Mouse (Mus musculus) ES-E14 (cell line): ENCODE results near the gene Pnp. TPM values are rescaled to one million over a fixed set of nuclear protein-coding genes. Genes with fewer than 3 reads are reported as not detected.
A peak's percentile ranks its signal among the peaks of the same experiment; 100 is the strongest.

Source experiments
- DNase-seq: peaks from one replicate; pipeline ENCODE4 v3.0.0-alpha.2; 2013; ENCODE audit warnings: low read depth, low spot score
- H3K27ac ChIP-seq: 2 replicates; pipeline ENCODE4 v1.5.1; 2012; ENCODE audit warnings: low read depth, mild to moderate bottlenecking, low read length, moderate library complexity, mixed read lengths; ENCODE audit not compliant: poor library complexity, insufficient read depth, severe bottlenecking
- H3K36me3 ChIP-seq: 2 replicates; pipeline ENCODE4 v1.6.1; 2012; ENCODE audit warnings: mild to moderate bottlenecking, low read length, moderate library complexity, mixed read lengths; ENCODE audit not compliant: control insufficient read depth, poor library complexity, insufficient read depth, severe bottlenecking
- H3K4me1 ChIP-seq, 2 experiments: fragments of 150-350 bp in 1 of 2; sonication (generic) in 1 of 2; 2 replicates each; pipeline ENCODE4 v1.6.1; 2012; ENCODE audit warnings: low read length in 2 of 2, mild to moderate bottlenecking in 1 of 2, mixed read lengths in 1 of 2; ENCODE audit not compliant: control insufficient read depth in 2 of 2, insufficient read depth in 2 of 2, poor library complexity in 1 of 2
- H3K4me3 ChIP-seq, 2 experiments: fragments of 150-350 bp in 1 of 2; sonication (generic) in 1 of 2; 2 replicates each; pipeline ENCODE4 v1.5.1; 2012; ENCODE audit warnings: low read length in 2 of 2, low read depth in 1 of 2, mild to moderate bottlenecking in 1 of 2, mixed read lengths in 1 of 2; ENCODE audit not compliant: insufficient read depth in 1 of 2, poor library complexity in 1 of 2, severe bottlenecking in 1 of 2
- H3K9ac ChIP-seq: 2 replicates; pipeline ENCODE4 v1.6.1; 2012; ENCODE audit warnings: low read depth, mild to moderate bottlenecking, low read length, mixed read lengths; ENCODE audit not compliant: poor library complexity, insufficient read depth, severe bottlenecking
- H3K9me3 ChIP-seq: fragments of 150-350 bp; sonication (generic); 2 replicates; pipeline ENCODE4 v1.6.1; 2012; ENCODE audit warnings: low read depth, mild to moderate bottlenecking, low read length; ENCODE audit not compliant: control insufficient read depth, insufficient read depth
- CHD2 ChIP-seq: IDR thresholded peaks from 2 replicates; pipeline ENCODE4 v1.6.1; 2014; ENCODE audit warnings: mild to moderate bottlenecking, low read depth, low read length, inconsistent platforms
- HCFC1 ChIP-seq: IDR thresholded peaks from 2 replicates; pipeline ENCODE4 v1.6.1; 2012; ENCODE audit warnings: low read length, inconsistent platforms, borderline replicate concordance; ENCODE audit not compliant: insufficient read depth
- MAFK ChIP-seq: IDR thresholded peaks from 2 replicates; pipeline ENCODE4 v1.6.1; 2014; ENCODE audit warnings: mild to moderate bottlenecking, low read depth, low read length, inconsistent platforms; ENCODE audit not compliant: insufficient read depth
- ZC3H11A ChIP-seq: IDR thresholded peaks from 2 replicates; pipeline ENCODE4 v1.6.1; 2012; ENCODE audit warnings: low read depth, mild to moderate bottlenecking, inconsistent platforms, low read length, borderline replicate concordance
- ZNF384 ChIP-seq: IDR thresholded peaks from 2 replicates; pipeline ENCODE4 v1.6.1; 2012; ENCODE audit warnings: low read depth, low read length, inconsistent platforms
- in situ Hi-C, 2 experiments: fragments of 600-800 bp; cut with MboI; formaldehyde crosslinking; loops; one replicate each; pipeline ENCODE4 v1.15.1; 2025; ENCODE audit warnings: low sequenced_read_pairs in 2 of 2, inconsistent platforms in 1 of 2; ENCODE audit not compliant: unreplicated experiment in 2 of 2
- total RNA-seq: library from RNA; depleted of rRNA; stranded (reverse); fragments of 300-350 nt; gene quantifications from 2 replicates; pipeline ENCODE4 v1.2.3, GENCODE M21; 2012

Pnp gene
- total RNA-seq, 1 experiment, result 74.8 TPM

- in situ Hi-C loops, result no loop called here
- peaks cover 5% of the 10 kb centered on the region for H3K36me3 ChIP-seq
- DNase-seq, result no peak
- TF ChIP-seq MAFK (no peak), HCFC1 (no peak), ZC3H11A (no peak), CHD2 (no peak), ZNF384 (no peak)
- H3K27ac ChIP-seq, result no peak overlapping the region
- no peak overlapping the region for H3K9ac ChIP-seq
- no peak overlapping the region for H3K4me3 ChIP-seq
- H3K4me1 ChIP-seq, result peaks cover 0 to 8% of the 10 kb centered on the region in 2 experiments; a peak in 1 of 4 replicates
- H3K9me3 ChIP-seq, result no peaks in the 10 kb centered on the region
These were observed 37.5 kb downstream of the Pnp start for GRCm38 (mm10) chr14:50968216-50968980.

GRCm38 (mm10) chr14:50969041-50969440 is 38.2 kb downstream of the Pnp start:
- Histone ChIP-seq H3K4me1 (peaks cover 0 to 8% of the 10 kb centered on the region in 2 experiments; a peak in 1 of 4 replicates), H3K9me3 (no peaks in the 10 kb centered on the region), H3K27ac (peak overlapping the region; percentile 70; the same call in 1 of the 2 replicates), H3K4me3 (no peak overlapping the region), H3K36me3 (peaks cover under 1% of the 10 kb centered on the region), H3K9ac (no peak overlapping the region)
- in situ Hi-C loops, result no loop called here
- DNase-seq, result no peak
- TF ChIP-seq MAFK (no peak), ZNF384 (no peak), HCFC1 (no peak), ZC3H11A (no peak), CHD2 (no peak)

DNA sequence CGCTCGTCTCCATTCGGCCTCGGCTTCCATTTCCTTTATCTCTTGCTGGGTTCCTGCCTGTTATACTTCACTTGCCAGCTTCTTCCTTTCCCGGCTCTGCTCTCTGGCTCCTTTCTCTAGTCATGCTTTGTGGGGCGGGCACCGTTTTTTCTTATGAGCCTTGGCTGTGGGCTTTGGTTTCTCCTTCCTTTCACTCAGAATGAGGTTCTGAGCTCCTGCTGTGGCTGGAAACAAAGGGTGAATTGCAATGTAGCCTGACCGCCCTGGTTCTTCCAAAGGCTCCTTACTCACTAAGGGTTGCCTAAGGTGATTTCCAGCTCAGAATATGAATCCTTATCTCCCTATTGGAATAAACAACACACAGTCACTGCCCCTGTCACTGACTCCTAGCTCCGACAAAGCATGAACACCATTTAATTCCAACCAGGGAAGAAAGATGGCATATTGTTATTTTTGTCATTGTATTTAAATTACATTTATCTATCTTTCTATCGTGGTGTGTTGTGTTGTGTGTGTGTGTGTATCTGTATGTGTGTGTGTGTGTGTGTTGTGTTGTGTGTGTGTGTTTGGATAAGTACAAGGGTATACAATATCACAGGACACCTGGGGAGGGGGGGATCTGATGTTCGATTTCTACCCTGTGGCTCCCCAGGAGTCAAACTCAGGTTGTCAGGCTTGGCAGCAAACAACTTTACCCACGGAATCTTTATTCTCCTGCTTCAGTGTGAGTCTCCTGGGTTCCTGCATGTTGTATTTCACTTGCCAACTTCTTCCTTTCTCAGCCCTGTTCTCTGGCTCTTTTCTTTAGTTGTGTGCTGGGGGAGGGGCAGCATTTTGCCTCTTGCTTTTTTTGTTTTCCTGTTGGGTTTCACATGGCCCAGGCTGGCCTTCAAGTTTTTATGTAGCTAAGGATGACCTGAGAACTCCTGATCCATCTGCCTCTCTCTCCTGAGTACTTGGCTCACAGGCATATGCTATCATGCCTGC is 39.0 kb downstream of the Pnp start:
- Histone ChIP-seq H3K4me3 (no peak overlapping the region), H3K36me3 (no peaks in the 10 kb centered on the region), H3K9ac (no peak overlapping the region), H3K27ac (peak overlapping the region; percentile 91; the same call in 1 of the 2 replicates), H3K4me1 (peaks cover 0 to 8% of the 10 kb centered on the region in 2 experiments; a peak in 1 of 4 replicates), H3K9me3 (no peaks in the 10 kb centered on the region)
- DNase-seq, result peak; percentile 69
- TF ChIP-seq ZNF384, result peak; percentile 82
- no peak for TF ChIP-seq CHD2
- in situ Hi-C loops, result no loop called here

GRCm38 (mm10) chr14:50970822-50971221 is 39.9 kb downstream of the Pnp start:
- Histone ChIP-seq H3K27ac (peak overlapping the region; percentile 38; the same call in 1 of the 2 replicates), H3K9ac (no peak overlapping the region), H3K4me1 (peaks cover 0 to 8% of the 10 kb centered on the region in 2 experiments; a peak in 1 of 4 replicates), H3K9me3 (no peaks in the 10 kb centered on the region), H3K4me3 (no peak overlapping the region), H3K36me3 (no peaks in the 10 kb centered on the region)
- DNase-seq, result no peak
- TF ChIP-seq ZNF384 (no peak), ZC3H11A (no peak), HCFC1 (no peak), MAFK (no peak)
- in situ Hi-C loops, result no loop called here
